Comparison of ENCODE assay signal across 8 mouse cellular contexts in genomic region chr12:104066241-104066640, GRCm38 (mm10). TPM values are rescaled to one million over a fixed set of nuclear protein-coding genes. Genes with fewer than 3 reads are reported as not detected.
DNase-seq lines count a peak whose midpoint lies in the region; ATAC-seq and TF ChIP-seq lines count a peak whose summit lies in the region.

No protein-coding gene starts in this region.

- DNase-seq in kidney, adult 11 months, result peak; percentile 36
- DNase-seq in ES-E14 (ENCODE audit: low read depth, low spot score), result peak; percentile 70
- DNase-seq in cerebellum, adult 2 months, result peak; percentile 41 to 47
- DNase-seq in heart, postnatal 10 days, result peak; percentile 65 to 81
- peak; percentile 64 for DNase-seq in left cerebral cortex, postnatal 4 days
- DNase-seq in urinary bladder, postnatal 25 days (ENCODE audit: low spot score), result peak; percentile 70

- 30% methylated on average over 8 of the region's 8 CpGs for WGBS in kidney, embryonic 16.5 days
- WGBS in cerebellum, adult 2 months, result 25% methylated on average over 8 of the region's 8 CpGs
- whole genome bisulfite sequencing in neural tube, embryonic 14.5 days, result 23% methylated on average over 8 of the region's 8 CpGs

- no peak for TF ChIP-seq POLR2A in cerebellum, adult 2 months (IDR thresholded peaks at IDR 0.05; ENCODE audit: borderline replicate concordance, insufficient read depth, low read length)

- no peaks in the 10 kb centered on the region for H3K4me1 ChIP-seq in kidney, embryonic 16.5 days (ENCODE audit: insufficient read depth, low read length)
- peaks cover 0 to 2% of the 10 kb centered on the region in 2 experiments; a peak in 1 of 4 replicates for H3K4me1 ChIP-seq in ES-E14 (ENCODE audit: control insufficient read depth in 2 of 2, insufficient read depth in 2 of 2, low read length in 2 of 2, poor library complexity in 1 of 2)
- H3K4me1 ChIP-seq in cerebellum, adult 2 months (ENCODE audit: control insufficient read depth, insufficient read depth, low read length), result no peaks in the 10 kb centered on the region
- no peaks in the 10 kb centered on the region for H3K4me1 ChIP-seq in neural tube, embryonic 14.5 days (ENCODE audit: control insufficient read depth, insufficient read depth, low read length)

- intact Hi-C loops in heart, postnatal 10 days (cut with DNase I), result loop anchor here (1.0 to 5.0 kb wide), 2 partner anchors 111 to 352 kb away; no protein-coding TSS in a partner anchor
- intact Hi-C loops in left cerebral cortex, postnatal 4 days (cut with DNase I), result no loop called here

- H3K4me3 ChIP-seq in kidney, embryonic 16.5 days (ENCODE audit: low read length), result no peak overlapping the region
- H3K4me3 ChIP-seq in ES-E14 (ENCODE audit: insufficient read depth in 1 of 2, low read depth in 1 of 2, low read length in 2 of 2, poor library complexity in 1 of 2, severe bottlenecking in 1 of 2), result no peak overlapping the region
- no peak overlapping the region for H3K4me3 ChIP-seq in cerebellum, adult 2 months (replicated peaks; ENCODE audit: insufficient read depth, low read depth, low read length)
- no peak overlapping the region for H3K4me3 ChIP-seq in neural tube, embryonic 14.5 days (ENCODE audit: low read depth, low read length)

- H3K27me3 ChIP-seq in kidney, embryonic 16.5 days (ENCODE audit: insufficient read depth, low read length), result no peaks in the 10 kb centered on the region
- H3K27me3 ChIP-seq in cerebellum, adult 2 months (ENCODE audit: control insufficient read depth, insufficient read depth, low read length), result no peaks in the 10 kb centered on the region
- H3K27me3 ChIP-seq in neural tube, embryonic 14.5 days (ENCODE audit: control insufficient read depth, insufficient read depth, low read length), result no peaks in the 10 kb centered on the region

- no peak overlapping the region for H3K4me2 ChIP-seq in kidney, embryonic 16.5 days (replicated peaks; ENCODE audit: low read depth, low read length)
- H3K4me2 ChIP-seq in neural tube, embryonic 14.5 days (ENCODE audit: low read depth, low read length), result no peak overlapping the region

- TF ChIP-seq CTCF in cerebellum, adult 2 months (IDR thresholded peaks at IDR 0.05; ENCODE audit: borderline replicate concordance, insufficient read depth, low read depth, low read length), result peak; percentile 64; the same call in 1 of the 2 replicates

- ATAC-seq in kidney, embryonic 16.5 days (ENCODE audit: low FRiP score, low TSS enrichment), result no peak; the same call in 1 of the 2 replicates
- ATAC-seq in neural tube, embryonic 14.5 days (ENCODE audit: low read depth), result peak; percentile 13; the same call in 1 of the 2 replicates

- no peaks in the 10 kb centered on the region for H3K9me3 ChIP-seq in kidney, embryonic 16.5 days (ENCODE audit: low read length)
- no peaks in the 10 kb centered on the region for H3K9me3 ChIP-seq in ES-E14 (ENCODE audit: control insufficient read depth, insufficient read depth, low read depth, low read length)
- no peaks in the 10 kb centered on the region for H3K9me3 ChIP-seq in neural tube, embryonic 14.5 days (ENCODE audit: control insufficient read depth, low read length)

- H3K36me3 ChIP-seq in kidney, embryonic 16.5 days (ENCODE audit: insufficient read depth, low read length), result no peaks in the 10 kb centered on the region
- H3K36me3 ChIP-seq in ES-E14 (ENCODE audit: control insufficient read depth, insufficient read depth, low read length, poor library complexity, severe bottlenecking), result no peaks in the 10 kb centered on the region
- H3K36me3 ChIP-seq in neural tube, embryonic 14.5 days (ENCODE audit: control insufficient read depth, insufficient read depth, low read length), result no peaks in the 10 kb centered on the region

- H3K27ac ChIP-seq in kidney, embryonic 16.5 days (ENCODE audit: low read length), result no peak overlapping the region
- H3K27ac ChIP-seq in ES-E14 (ENCODE audit: insufficient read depth, low read depth, low read length, poor library complexity, severe bottlenecking), result no peak overlapping the region
- no peak overlapping the region for H3K27ac ChIP-seq in cerebellum, adult 2 months (ENCODE audit: insufficient read depth, low read length)
- no peak overlapping the region for H3K27ac ChIP-seq in neural tube, embryonic 14.5 days (ENCODE audit: low read depth, low read length)

- in situ Hi-C loops in ES-E14 (cut with MboI; ENCODE audit: low sequenced_read_pairs in 2 of 2, unreplicated experiment in 2 of 2), result loop anchor here in 1 of 2 experiments (10.0 kb wide), 1 partner anchor 349 kb away; no protein-coding TSS in a partner anchor

- H3K9ac ChIP-seq in kidney, embryonic 16.5 days (replicated peaks; ENCODE audit: low read length), result no peak overlapping the region
- H3K9ac ChIP-seq in ES-E14 (ENCODE audit: insufficient read depth, low read depth, low read length, poor library complexity, severe bottlenecking), result no peak overlapping the region
- no peak overlapping the region for H3K9ac ChIP-seq in neural tube, embryonic 14.5 days (replicated peaks; ENCODE audit: low read depth, low read length)

TF ChIP-seq in ES-E14, 5 proteins besides CTCF, POLR2A, EP300 and RAD21:
- TF ChIP-seq CHD2 (IDR thresholded peaks at IDR 0.05; ENCODE audit: low read depth, low read length) (no peak), MAFK (IDR thresholded peaks at IDR 0.05; ENCODE audit: insufficient read depth, low read depth, low read length) (no peak), HCFC1 (IDR thresholded peaks at IDR 0.05; ENCODE audit: borderline replicate concordance, insufficient read depth, low read length) (no peak), ZNF384 (IDR thresholded peaks at IDR 0.05; ENCODE audit: low read depth, low read length) (no peak)
TF ChIP-seq in ES-E14: peak in this region for 0.

RNA-seq across cellular contexts. Expression of gene Serpina12, which starts 22.0 kb away (rescaled TPM):
- polyA plus RNA-seq in kidney, embryonic 16.5 days (2015; fragmentation: Nextera tagmentation; extraction: Ambion mirVana), result not detected in 2 replicates
- 0.13 TPM in 1 of 2 replicates, not detected in the other for total RNA-seq in ES-E14 (2012; rRNA removed)
- 0.05 TPM in 1 of 2 replicates, not detected in the other for polyA plus RNA-seq in cerebellum, adult 2 months (2012; rRNA removed)
- total RNA-seq in heart, postnatal 10 days (2021), result not detected
- total RNA-seq in left cerebral cortex, postnatal 4 days (2021), result not detected
- polyA plus RNA-seq in neural tube, embryonic 14.5 days (2014; fragmentation: Nextera tagmentation; extraction: Ambion mirVana), result not detected in 2 replicates

RNA-seq across cellular contexts. Expression of gene Serpina5, which starts 34.7 kb away (rescaled TPM):
- polyA plus RNA-seq in kidney, embryonic 16.5 days (2015; fragmentation: Nextera tagmentation; extraction: Ambion mirVana), result 0.07 TPM in 1 of 2 replicates, not detected in the other
- total RNA-seq in ES-E14 (2012; rRNA removed), result not detected in 2 replicates
- polyA plus RNA-seq in cerebellum, adult 2 months (2012; rRNA removed), result not detected in 2 replicates
- total RNA-seq in heart, postnatal 10 days (2021), result not detected
- total RNA-seq in left cerebral cortex, postnatal 4 days (2021), result not detected
- polyA plus RNA-seq in neural tube, embryonic 14.5 days (2014; fragmentation: Nextera tagmentation; extraction: Ambion mirVana), result not detected in 2 replicates

RNA-seq across cellular contexts. Expression of gene Serpina3a, which starts 46.3 kb away (rescaled TPM):
- polyA plus RNA-seq in kidney, embryonic 16.5 days (2015; fragmentation: Nextera tagmentation; extraction: Ambion mirVana), result not detected in 2 replicates
- not detected in 2 replicates for total RNA-seq in ES-E14 (2012; rRNA removed)
- polyA plus RNA-seq in cerebellum, adult 2 months (2012; rRNA removed), result not detected in 2 replicates
- total RNA-seq in heart, postnatal 10 days (2021), result not detected
- total RNA-seq in left cerebral cortex, postnatal 4 days (2021), result not detected
- not detected in 2 replicates for polyA plus RNA-seq in neural tube, embryonic 14.5 days (2014; fragmentation: Nextera tagmentation; extraction: Ambion mirVana)

RNA-seq across cellular contexts. Expression of gene Serpina9, which starts 52.7 kb away (rescaled TPM):
- 0.06 TPM in 1 of 2 replicates, not detected in the other for polyA plus RNA-seq in kidney, embryonic 16.5 days (2015; fragmentation: Nextera tagmentation; extraction: Ambion mirVana)
- total RNA-seq in ES-E14 (2012; rRNA removed), result 0.18 TPM in 1 of 2 replicates, not detected in the other
- 1.8 TPM in 2 replicates for polyA plus RNA-seq in cerebellum, adult 2 months (2012; rRNA removed)
- not detected for total RNA-seq in heart, postnatal 10 days (2021)
- under 1 TPM in 1 of 2 experiments, not detected in 1; 0.22 TPM for total RNA-seq in left cerebral cortex, postnatal 4 days (2021)
- polyA plus RNA-seq in neural tube, embryonic 14.5 days (2014; fragmentation: Nextera tagmentation; extraction: Ambion mirVana), result not detected in 2 replicates
